Mouse (Mus musculus): ENCODE data around the gene Sh2b3. TPM values are rescaled to one million over a fixed set of nuclear protein-coding genes. Genes with fewer than 3 reads are reported as not detected.
"Not testable (repeated sequence)": the region's sequence is repeated elsewhere in the genome, so short reads cannot be mapped to it uniquely, and the experiment has no call there.

Gene Sh2b3
- polyA plus RNA-seq, 1 experiment from 2014 or later, result 7.7 TPM

GRCm38 (mm10) chr5:121848035-121848519 lies 10.6 kb upstream of the Sh2b3 start:
- Histone ChIP-seq H3K9me3 (ENCODE audit: control insufficient read depth, low read length) (no peaks in the 10 kb centered on the region), H3K27me3 (replicated peaks; ENCODE audit: control insufficient read depth, insufficient read depth, low read length) (no peaks in the 10 kb centered on the region), H3K36me3 (ENCODE audit: control insufficient read depth, insufficient read depth, low read length) (peaks cover 8% of the 10 kb centered on the region), H3K4me3 (ENCODE audit: low read length) (peak overlapping the region; percentile 87), H3K4me2 (ENCODE audit: low read depth, low read length) (peak overlapping the region; percentile 78), H3K27ac (ENCODE audit: low read length) (peak overlapping the region; percentile 80), H3K4me1 (ENCODE audit: control insufficient read depth, insufficient read depth, low read length) (peaks cover 25% of the 10 kb centered on the region), H3K9ac (ENCODE audit: low read depth, low read length) (peak overlapping the region; percentile 91)
- ATAC-seq, result peak; percentile 41
- WGBS, result under 1% methylated on average over 17 of the region's 17 CpGs

DNA sequence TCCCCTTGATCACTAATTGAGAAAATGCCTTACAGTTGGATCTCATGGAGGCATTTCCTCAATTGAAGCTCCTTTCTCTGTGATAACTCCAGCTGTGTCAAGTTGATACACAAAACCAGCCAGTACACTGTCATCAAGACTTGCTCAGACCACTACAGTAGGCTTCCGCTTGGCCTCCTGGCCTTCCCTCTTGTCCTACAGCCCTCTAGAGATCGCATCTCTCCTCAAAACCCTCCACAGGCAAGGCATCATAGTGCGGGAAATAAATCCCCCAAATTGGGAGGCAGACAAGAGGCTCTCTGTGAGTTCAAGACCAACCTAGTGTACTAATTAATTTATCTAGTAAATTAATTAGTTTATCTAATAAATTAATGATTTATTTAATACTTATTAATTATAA lies 9.8 kb upstream of the Sh2b3 start:
- not testable (repeated sequence) for H3K36me3 ChIP-seq (ENCODE audit: control insufficient read depth, insufficient read depth, low read length); H3K9me3 ChIP-seq (ENCODE audit: control insufficient read depth, low read length); ATAC-seq; H3K4me2 ChIP-seq (ENCODE audit: low read depth, low read length); H3K27me3 ChIP-seq (replicated peaks; ENCODE audit: control insufficient read depth, insufficient read depth, low read length); H3K4me3 ChIP-seq (ENCODE audit: low read length); H3K9ac ChIP-seq (ENCODE audit: low read depth, low read length); H3K27ac ChIP-seq (ENCODE audit: low read length)
- H3K4me1 ChIP-seq (ENCODE audit: control insufficient read depth, insufficient read depth, low read length), result peaks cover 26% of the 10 kb centered on the region
- WGBS, result 87% methylated on average over 3 of the region's 3 CpGs

- peaks cover 22% of the 10 kb centered on the region for H3K4me1 ChIP-seq (ENCODE audit: control insufficient read depth, insufficient read depth, low read length)
- no peak for ATAC-seq
- H3K9ac ChIP-seq (ENCODE audit: low read depth, low read length), result no peak overlapping the region
- H3K4me3 ChIP-seq (ENCODE audit: low read length), result no peak overlapping the region
- 80% methylated on average over 11 of the region's 11 CpGs for WGBS
- no peaks in the 10 kb centered on the region for H3K9me3 ChIP-seq (ENCODE audit: control insufficient read depth, low read length)
- H3K27ac ChIP-seq (ENCODE audit: low read length), result no peak overlapping the region
- no peaks in the 10 kb centered on the region for H3K27me3 ChIP-seq (replicated peaks; ENCODE audit: control insufficient read depth, insufficient read depth, low read length)
- no peaks in the 10 kb centered on the region; the same call in 1 of the 2 replicates for H3K36me3 ChIP-seq (ENCODE audit: control insufficient read depth, insufficient read depth, low read length)
- no peak overlapping the region for H3K4me2 ChIP-seq (ENCODE audit: low read depth, low read length)
These were observed 8.9 kb upstream of the Sh2b3 start for GRCm38 (mm10) chr5:121846322-121846721.

DNA sequence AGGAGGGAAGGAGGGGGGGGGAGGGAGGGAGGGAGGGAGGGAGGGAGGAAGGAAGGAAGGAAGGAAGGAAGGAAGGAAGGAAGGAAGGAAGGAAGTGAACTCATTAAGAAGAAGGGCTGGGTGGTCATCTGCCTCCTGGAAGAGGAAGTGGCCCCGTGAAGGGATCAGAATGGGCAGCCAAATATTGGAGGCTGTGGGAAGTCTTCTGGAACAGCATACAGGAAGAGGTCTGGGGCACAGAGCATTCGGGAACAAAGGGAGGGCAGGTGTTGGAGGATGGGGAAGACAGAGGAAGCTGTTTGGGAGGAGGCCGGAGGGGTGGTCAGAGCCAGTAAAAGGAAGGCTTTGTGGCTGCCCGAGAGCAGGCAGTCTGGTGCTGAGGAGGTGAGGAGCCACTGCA lies 7.9 kb upstream of the Sh2b3 start:
- 42% methylated on average over 4 of the region's 4 CpGs for WGBS
- Histone ChIP-seq H3K9ac (ENCODE audit: low read depth, low read length) (no peak overlapping the region), H3K36me3 (ENCODE audit: control insufficient read depth, insufficient read depth, low read length) (no peaks in the 10 kb centered on the region), H3K4me2 (ENCODE audit: low read depth, low read length) (no peak overlapping the region), H3K4me1 (ENCODE audit: control insufficient read depth, insufficient read depth, low read length) (peaks cover 13% of the 10 kb centered on the region), H3K27ac (ENCODE audit: low read length) (no peak overlapping the region), H3K9me3 (ENCODE audit: control insufficient read depth, low read length) (no peaks in the 10 kb centered on the region), H3K27me3 (replicated peaks; ENCODE audit: control insufficient read depth, insufficient read depth, low read length) (no peaks in the 10 kb centered on the region), H3K4me3 (ENCODE audit: low read length) (no peak overlapping the region)
- no peak for ATAC-seq

DNA sequence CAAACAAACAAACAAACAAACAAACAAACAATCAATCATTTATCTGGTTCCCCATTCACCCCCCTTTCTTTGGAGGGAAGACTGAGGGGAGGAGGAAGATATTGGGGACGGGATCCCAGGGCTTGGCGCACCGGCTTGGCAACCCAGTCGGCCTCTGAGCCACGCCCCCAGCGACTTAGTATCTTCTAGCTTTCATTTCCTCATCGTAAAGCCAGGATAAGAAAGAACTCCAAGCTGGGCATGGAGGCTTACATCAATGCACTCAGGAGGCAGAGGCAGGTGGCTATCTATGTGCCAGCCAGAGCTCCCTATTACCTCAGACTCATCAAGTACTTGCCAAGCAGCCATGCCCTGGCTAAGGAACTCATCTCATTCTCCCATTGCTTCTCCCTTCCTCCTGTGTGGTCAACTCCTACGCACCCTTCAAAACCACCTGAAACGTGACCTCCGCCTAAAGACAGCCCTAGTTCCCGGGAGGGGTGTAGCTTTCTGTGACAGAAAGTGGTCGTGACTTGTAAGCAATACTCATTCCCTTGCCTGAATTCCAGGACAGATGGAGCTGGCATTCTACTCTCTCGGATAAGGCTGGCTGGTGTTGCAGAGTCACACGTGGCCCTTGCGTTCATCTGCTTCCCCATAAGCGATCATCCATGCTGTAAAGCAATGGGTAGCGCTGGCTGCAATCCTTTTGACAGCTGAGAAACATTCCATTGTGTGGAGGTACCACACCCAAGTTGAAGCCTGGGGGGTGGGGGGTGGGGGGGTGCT lies 5.9 kb upstream of the Sh2b3 start:
- no peaks in the 10 kb centered on the region for H3K9me3 ChIP-seq (ENCODE audit: control insufficient read depth, low read length)
- ATAC-seq, result peak; percentile 45
- H3K9ac ChIP-seq (ENCODE audit: low read depth, low read length), result peak overlapping the region; percentile 77
- WGBS, result 15% methylated on average over 17 of the region's 17 CpGs
- H3K27ac ChIP-seq (ENCODE audit: low read length), result no peak overlapping the region
- H3K4me3 ChIP-seq (ENCODE audit: low read length), result peak overlapping the region; percentile 56
- H3K4me2 ChIP-seq (ENCODE audit: low read depth, low read length), result peak overlapping the region; percentile 87
- no peaks in the 10 kb centered on the region for H3K36me3 ChIP-seq (ENCODE audit: control insufficient read depth, insufficient read depth, low read length)
- peaks cover 12% of the 10 kb centered on the region for H3K4me1 ChIP-seq (ENCODE audit: control insufficient read depth, insufficient read depth, low read length)
- no peaks in the 10 kb centered on the region for H3K27me3 ChIP-seq (replicated peaks; ENCODE audit: control insufficient read depth, insufficient read depth, low read length)

DNA sequence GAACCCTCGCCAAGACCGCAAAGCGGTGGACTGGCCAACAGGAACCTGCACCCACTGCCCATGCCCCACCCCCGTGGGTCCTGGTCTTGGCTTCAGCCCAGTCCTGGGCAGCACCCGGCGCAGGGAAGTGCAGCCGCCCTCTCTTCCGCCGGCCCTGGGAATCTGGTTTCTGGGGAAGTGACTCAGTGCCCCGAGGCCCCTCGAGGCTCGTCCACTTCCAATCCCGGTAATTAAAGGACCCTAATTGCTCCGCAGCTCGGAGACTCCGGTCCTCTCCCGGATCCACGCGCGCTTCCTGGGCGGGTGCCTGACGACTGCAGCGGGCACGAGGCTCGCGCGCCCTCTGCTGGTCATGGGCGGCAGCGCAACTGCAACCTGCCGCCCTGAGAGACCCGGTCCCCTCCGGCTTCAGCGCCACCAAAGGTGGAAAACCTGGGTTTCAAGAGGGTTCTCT lies 5.2 kb upstream of the Sh2b3 start:
- peak overlapping the region; percentile 87 for H3K4me2 ChIP-seq (ENCODE audit: low read depth, low read length)
- peaks cover 13% of the 10 kb centered on the region for H3K4me1 ChIP-seq (ENCODE audit: control insufficient read depth, insufficient read depth, low read length)
- H3K36me3 ChIP-seq (ENCODE audit: control insufficient read depth, insufficient read depth, low read length), result no peaks in the 10 kb centered on the region
- peak overlapping the region; percentile 56 for H3K4me3 ChIP-seq (ENCODE audit: low read length)
- peak overlapping the region; percentile 77 for H3K9ac ChIP-seq (ENCODE audit: low read depth, low read length)
- H3K9me3 ChIP-seq (ENCODE audit: control insufficient read depth, low read length), result no peaks in the 10 kb centered on the region
- H3K27me3 ChIP-seq (replicated peaks; ENCODE audit: control insufficient read depth, insufficient read depth, low read length), result no peaks in the 10 kb centered on the region
- ATAC-seq, result peak; percentile 76
- under 1% methylated on average over 33 of the region's 33 CpGs for WGBS
- H3K27ac ChIP-seq (ENCODE audit: low read length), result no peak overlapping the region

GRCm38 (mm10) chr5:121841973-121842372 lies 4.5 kb upstream of the Sh2b3 start:
- no peak for ATAC-seq
- Histone ChIP-seq H3K9ac (ENCODE audit: low read depth, low read length) (peak overlapping the region; percentile 77; the same call in 1 of the 2 replicates), H3K9me3 (ENCODE audit: control insufficient read depth, low read length) (no peaks in the 10 kb centered on the region), H3K4me2 (ENCODE audit: low read depth, low read length) (0 out of 2 replicates have a peak overlapping the region, but pooled peaks have one; percentile 87), H3K4me1 (ENCODE audit: control insufficient read depth, insufficient read depth, low read length) (peaks cover 18% of the 10 kb centered on the region), H3K27ac (ENCODE audit: low read length) (no peak overlapping the region), H3K36me3 (ENCODE audit: control insufficient read depth, insufficient read depth, low read length) (no peaks in the 10 kb centered on the region), H3K4me3 (ENCODE audit: low read length) (no peak overlapping the region), H3K27me3 (replicated peaks; ENCODE audit: control insufficient read depth, insufficient read depth, low read length) (no peaks in the 10 kb centered on the region)
- 57% methylated on average over 10 of the region's 10 CpGs for WGBS

- ATAC-seq, result no peak
- Histone ChIP-seq H3K27ac (ENCODE audit: low read length) (no peak overlapping the region), H3K4me3 (ENCODE audit: low read length) (no peak overlapping the region), H3K36me3 (ENCODE audit: control insufficient read depth, insufficient read depth, low read length) (no peaks in the 10 kb centered on the region), H3K27me3 (replicated peaks; ENCODE audit: control insufficient read depth, insufficient read depth, low read length) (no peaks in the 10 kb centered on the region), H3K4me1 (ENCODE audit: control insufficient read depth, insufficient read depth, low read length) (peaks cover 18% of the 10 kb centered on the region), H3K4me2 (ENCODE audit: low read depth, low read length) (no peak overlapping the region), H3K9me3 (ENCODE audit: control insufficient read depth, low read length) (no peaks in the 10 kb centered on the region), H3K9ac (ENCODE audit: low read depth, low read length) (no peak overlapping the region)
- 93% methylated on average over 9 of the region's 9 CpGs for WGBS
These were observed 4.1 kb upstream of the Sh2b3 start for GRCm38 (mm10) chr5:121841516-121841915.

GRCm38 (mm10) chr5:121839128-121839473 lies 1.7 kb upstream of the Sh2b3 start:
- Histone ChIP-seq H3K4me1 (ENCODE audit: control insufficient read depth, insufficient read depth, low read length) (peaks cover 35% of the 10 kb centered on the region), H3K4me2 (ENCODE audit: low read depth, low read length) (peak overlapping the region; percentile 92), H3K4me3 (ENCODE audit: low read length) (peak overlapping the region; percentile 91), H3K9me3 (ENCODE audit: control insufficient read depth, low read length) (no peaks in the 10 kb centered on the region), H3K27ac (ENCODE audit: low read length) (peak overlapping the region; percentile 85), H3K36me3 (ENCODE audit: control insufficient read depth, insufficient read depth, low read length) (no peaks in the 10 kb centered on the region), H3K27me3 (replicated peaks; ENCODE audit: control insufficient read depth, insufficient read depth, low read length) (no peaks in the 10 kb centered on the region), H3K9ac (ENCODE audit: low read depth, low read length) (peak overlapping the region; percentile 67)
- 37% methylated on average over 7 of the region's 7 CpGs for WGBS
- no peak for ATAC-seq

Measured in intestine, embryonic 16.5 days (tissue).